Mouse (Mus musculus) megakaryocyte, embryonic 14.5 days (primary cell): Measurements from ENCODE around the gene Cpxm2.

ENCODE experiments used
- FLI1 ChIP-seq: IDR thresholded peaks from 2 replicates; pipeline ENCODE4 v1.6.1; 2012; ENCODE audit warnings: low read length, inconsistent platforms, mixed read lengths
- GATA1 ChIP-seq: IDR thresholded peaks from 3 replicates; pipeline ENCODE4 v1.6.1; 2012; ENCODE audit warnings: mixed read lengths, low read length, inconsistent platforms, borderline replicate concordance

- TF ChIP-seq GATA1: no peak
- no peak for TF ChIP-seq FLI1
These were observed 15.1 kb upstream of the Cpxm2 start for GRCm38 (mm10) chr7:132169419-132170169.
